Mouse (Mus musculus) thymus, postnatal 25 days (tissue): Measurements from ENCODE around the gene Uchl5.
A peak's percentile ranks its signal among the peaks of the same experiment; 100 is the strongest.

Source experiments
- DNase-seq: peaks from one replicate; pipeline ENCODE4 v3.0.0; 2022

The Uchl5 gene

GRCm38 (mm10) chr1:143776446-143777411, at the start of gene Uchl5, which contains the start of gene Trove2:
Uchl5 (plus strand) TSS chr1:143777272.
Trove2 (minus strand) TSS chr1:143777068.
- peak; percentile 99 for DNase-seq

- DNase-seq: no peak
Measured at GRCm38 (mm10) chr1:143727701-143728445, 49.2 kb upstream of the Uchl5 start.

GRCm38 (mm10) chr1:143730899-143731298, 46.2 kb upstream of the Uchl5 start:
- peak; percentile 47 for DNase-seq

GRCm38 (mm10) chr1:143731691-143732090, 45.4 kb upstream of the Uchl5 start:
- DNase-seq: no peak

- no peak for DNase-seq
Measured at GRCm38 (mm10) chr1:143733914-143734410, 43.1 kb upstream of the Uchl5 start.

- DNase-seq: no peak
Measured at GRCm38 (mm10) chr1:143738811-143739210, 38.3 kb upstream of the Uchl5 start.

GRCm38 (mm10) chr1:143739361-143740350, 37.4 kb upstream of the Uchl5 start:
- peak; percentile 94 for DNase-seq

GRCm38 (mm10) chr1:143740581-143740980, 36.5 kb upstream of the Uchl5 start:
- DNase-seq: no peak

- DNase-seq: no peak
Measured at GRCm38 (mm10) chr1:143741331-143741730, 35.7 kb upstream of the Uchl5 start.

- no peak for DNase-seq
Measured at GRCm38 (mm10) chr1:143742186-143742585, 34.9 kb upstream of the Uchl5 start.

- DNase-seq: no peak
Measured at GRCm38 (mm10) chr1:143745871-143746270, 31.2 kb upstream of the Uchl5 start.

GRCm38 (mm10) chr1:143762159-143762558, 14.9 kb upstream of the Uchl5 start:
- no peak for DNase-seq

- no peak for DNase-seq
Measured at GRCm38 (mm10) chr1:143764443-143764842, 12.6 kb upstream of the Uchl5 start.

- DNase-seq: no peak
Measured at GRCm38 (mm10) chr1:143765801-143766200, 11.3 kb upstream of the Uchl5 start.

- DNase-seq: no peak
Measured at GRCm38 (mm10) chr1:143766238-143766637, 10.8 kb upstream of the Uchl5 start.

- DNase-seq: no peak
Measured at GRCm38 (mm10) chr1:143770444-143771109, 6.5 kb upstream of the Uchl5 start.

- DNase-seq: no peak
Measured at GRCm38 (mm10) chr1:143773082-143773481, 4.0 kb upstream of the Uchl5 start.

GRCm38 (mm10) chr1:143773909-143774308, 3.2 kb upstream of the Uchl5 start:
- DNase-seq: no peak

GRCm38 (mm10) chr1:143777558-143778218, 616 bp downstream of the Uchl5 start:
- no peak for DNase-seq

- DNase-seq: peak; percentile 56
Measured at GRCm38 (mm10) chr1:143788584-143789227, 11.6 kb downstream of the Uchl5 start.

GRCm38 (mm10) chr1:143803537-143803936, 26.5 kb downstream of the Uchl5 start:
- DNase-seq: no peak
